Mouse (Mus musculus) CH12.LX (cell line): Measurements from ENCODE around the gene Smtn. TPM values are rescaled to one million over a fixed set of nuclear protein-coding genes. Genes with fewer than 3 reads are reported as not detected.

ENCODE experiments used
- DNase-seq: peaks from one replicate; pipeline ENCODE4 v3.0.0-alpha.2; 2013; ENCODE audit errors: extremely low read depth
- H3K27ac ChIP-seq: 2 replicates; pipeline ENCODE4 v1.5.1; 2012; ENCODE audit warnings: low read depth, mild to moderate bottlenecking, control low read depth, moderate library complexity; ENCODE audit not compliant: insufficient read depth
- H3K27me3 ChIP-seq: replicated peaks from 2 replicates; pipeline ENCODE3; 2012; ENCODE audit warnings: inconsistent platforms
- H3K36me3 ChIP-seq, 2 experiments: replicated peaks in 1 of 2; 2 replicates each; pipeline versions ENCODE3 to v1.6.1; 2012; ENCODE audit warnings: inconsistent platforms in 1 of 2, low read length in 1 of 2, mild to moderate bottlenecking in 1 of 2, mixed read lengths in 1 of 2, moderate library complexity in 1 of 2; ENCODE audit not compliant: control insufficient read depth in 1 of 2, insufficient read depth in 1 of 2
- H3K4me1 ChIP-seq, 2 experiments: 2 replicates each; pipeline ENCODE4 v1.6.1; 2012; ENCODE audit warnings: inconsistent platforms in 1 of 2, moderate library complexity in 1 of 2; ENCODE audit not compliant: insufficient read depth in 2 of 2, control insufficient read depth in 1 of 2
- H3K4me2 ChIP-seq: 2 replicates; pipeline ENCODE4 v1.6.1; 2012; ENCODE audit warnings: low read depth, mild to moderate bottlenecking, control low read depth; ENCODE audit not compliant: poor library complexity, insufficient read depth, severe bottlenecking
- H3K4me3 ChIP-seq, 3 experiments: fragments of 150-350 bp in 1 of 3; sonication (generic) in 1 of 3; replicated peaks in 1 of 3; 2 replicates each; pipeline versions ENCODE3 to v1.5.1; 2011 to 2012; ENCODE audit warnings: low read depth in 2 of 3, low read length in 2 of 3, mild to moderate bottlenecking in 2 of 3, moderate library complexity in 2 of 3, control low read depth in 1 of 3, improper control_type of control experiment in 1 of 3, inconsistent platforms in 1 of 3, mixed read lengths in 1 of 3; ENCODE audit not compliant: poor library complexity in 1 of 3
- H3K79me2 ChIP-seq: replicated peaks from 2 replicates; pipeline ENCODE4 v1.6.1; 2012; ENCODE audit warnings: mild to moderate bottlenecking, moderate library complexity; ENCODE audit not compliant: control insufficient read depth, poor library complexity, insufficient read depth, severe bottlenecking; ENCODE audit errors: extremely low read depth
- H3K9ac ChIP-seq: 2 replicates; pipeline ENCODE4 v1.6.1; 2012; ENCODE audit warnings: low read depth, mild to moderate bottlenecking, control low read depth, moderate library complexity; ENCODE audit not compliant: insufficient read depth
- H3K9me3 ChIP-seq: replicated peaks from 2 replicates; pipeline ENCODE3; 2012; ENCODE audit warnings: low read length, inconsistent platforms, mixed read lengths
- CTCF ChIP-seq, 2 experiments: IDR thresholded peaks in 1 of 2; conservative IDR thresholded peaks in 1 of 2; 2 replicates each; pipeline ENCODE4 v1.5.1; 2011 to 2012; ENCODE audit warnings: low read depth in 2 of 2, low read length in 2 of 2, improper control_type of control experiment in 1 of 2, inconsistent platforms in 1 of 2, mild to moderate bottlenecking in 1 of 2, moderate library complexity in 1 of 2
- ELF1 ChIP-seq: IDR thresholded peaks from 2 replicates; pipeline ENCODE4 v1.6.1; 2014; ENCODE audit warnings: low read depth, mild to moderate bottlenecking, inconsistent platforms, low read length, improper control_type of control experiment
- ETS1 ChIP-seq: conservative IDR thresholded peaks from 2 replicates; pipeline ENCODE4 v1.6.1; 2012; ENCODE audit warnings: low read depth, mild to moderate bottlenecking, inconsistent platforms, low read length, improper control_type of control experiment, moderate library complexity
- JUND ChIP-seq: conservative IDR thresholded peaks from 2 replicates; pipeline ENCODE4 v1.6.1; 2011; ENCODE audit warnings: low read depth, low read length, improper control_type of control experiment
- MAFK ChIP-seq: IDR thresholded peaks from 2 replicates; pipeline ENCODE4 v1.6.1; 2011; ENCODE audit warnings: low read length, improper control_type of control experiment; ENCODE audit not compliant: insufficient replicate concordance
- MAX ChIP-seq: IDR thresholded peaks from 2 replicates; pipeline ENCODE4 v1.6.1; 2011; ENCODE audit warnings: low read length, improper control_type of control experiment
- MAZ ChIP-seq: IDR thresholded peaks from 2 replicates; pipeline ENCODE4 v1.6.1; 2012; ENCODE audit warnings: low read depth, mild to moderate bottlenecking, inconsistent platforms, low read length, improper control_type of control experiment, moderate library complexity
- MXI1 ChIP-seq: IDR thresholded peaks from 2 replicates; pipeline ENCODE4 v1.6.1; 2011; ENCODE audit warnings: mild to moderate bottlenecking, low read depth, low read length, improper control_type of control experiment
- MYC ChIP-seq: IDR thresholded peaks from 2 replicates; pipeline ENCODE4 v1.6.1; 2011; ENCODE audit warnings: low read depth, mild to moderate bottlenecking, improper control_type of control experiment, low read length
- NELFE ChIP-seq: IDR thresholded peaks from 2 replicates; pipeline ENCODE4 v1.6.1; 2011; ENCODE audit warnings: low read depth, low read length, improper control_type of control experiment
- RAD21 ChIP-seq: IDR thresholded peaks from 2 replicates; pipeline ENCODE4 v1.6.1; 2011; ENCODE audit warnings: low read depth, mild to moderate bottlenecking, low read length, improper control_type of control experiment, moderate library complexity
- SIN3A ChIP-seq: IDR thresholded peaks from 2 replicates; pipeline ENCODE4 v1.6.1; 2012; ENCODE audit warnings: low read length, improper control_type of control experiment, inconsistent platforms
- SMC3 ChIP-seq: IDR thresholded peaks from 2 replicates; pipeline ENCODE4 v1.6.1; 2011; ENCODE audit warnings: low read depth, low read length, improper control_type of control experiment
- TCF12 ChIP-seq: IDR thresholded peaks from 2 replicates; pipeline ENCODE4 v1.6.1; 2014; ENCODE audit warnings: low read depth, mild to moderate bottlenecking, inconsistent platforms, low read length, improper control_type of control experiment
- UBTF ChIP-seq: IDR thresholded peaks from 2 replicates; pipeline ENCODE4 v1.6.1; 2012; ENCODE audit warnings: low read depth, mild to moderate bottlenecking, inconsistent platforms, low read length, improper control_type of control experiment, moderate library complexity
- USF1 ChIP-seq: IDR thresholded peaks from 2 replicates; pipeline ENCODE4 v1.6.1; 2014; ENCODE audit warnings: low read depth, mild to moderate bottlenecking, inconsistent platforms, low read length, improper control_type of control experiment
- USF2 ChIP-seq: conservative IDR thresholded peaks from 2 replicates; pipeline ENCODE4 v1.6.1; 2011; ENCODE audit warnings: low read depth, low read length, improper control_type of control experiment
- ZC3H11A ChIP-seq: IDR thresholded peaks from 2 replicates; pipeline ENCODE4 v1.6.1; 2012; ENCODE audit warnings: low read depth, mild to moderate bottlenecking, inconsistent platforms, low read length, improper control_type of control experiment
- ZKSCAN1 ChIP-seq: IDR thresholded peaks from 2 replicates; pipeline ENCODE4 v1.6.1; 2012; ENCODE audit warnings: low read depth, inconsistent platforms, low read length, improper control_type of control experiment, borderline replicate concordance
- ZNF384 ChIP-seq: IDR thresholded peaks from 2 replicates; pipeline ENCODE4 v1.6.1; 2012; ENCODE audit warnings: low read depth, low read length, improper control_type of control experiment, inconsistent platforms
- dilution Hi-C: fragments of 300-500 bp; cut with MboI; formaldehyde crosslinking; loops from 2 replicates; pipeline ENCODE4 v1.14.3; 2020; ENCODE audit warnings: low sequenced_read_pairs; ENCODE audit not compliant: extremely low pct_unique_long_range_greater_than_20kb, extremely low pct_ligation_motif_present
- in situ Hi-C: fragments of 300-500 bp; cut with MboI; formaldehyde crosslinking; loops from 3 replicates; pipeline ENCODE4 v1.14.3; 2019; ENCODE audit warnings: low sequenced_read_pairs, low pct_ligation_motif_present, low pct_unique_long_range_greater_than_20kb, mixed read lengths
- polyA plus RNA-seq: library from polyadenylated mRNA; unstranded; fragments of >175 nt; gene quantifications from 2 replicates; pipeline ENCODE4 v1.2.1, GENCODE M21; 2012; ENCODE audit warnings: low read depth; ENCODE audit not compliant: insufficient read length
- total RNA-seq, 2 experiments: library from RNA; depleted of rRNA; stranded (reverse); fragments of 300-350 nt in 1 of 2; fragments of >200 nt in 1 of 2; gene quantifications; 2 replicates each; pipeline ENCODE4 v1.2.3; 2012 to 2014

Smtn gene
- total and polyA plus RNA-seq, 3 experiments, result 0.58 to 5.3 (median 3.1) TPM

DNA sequence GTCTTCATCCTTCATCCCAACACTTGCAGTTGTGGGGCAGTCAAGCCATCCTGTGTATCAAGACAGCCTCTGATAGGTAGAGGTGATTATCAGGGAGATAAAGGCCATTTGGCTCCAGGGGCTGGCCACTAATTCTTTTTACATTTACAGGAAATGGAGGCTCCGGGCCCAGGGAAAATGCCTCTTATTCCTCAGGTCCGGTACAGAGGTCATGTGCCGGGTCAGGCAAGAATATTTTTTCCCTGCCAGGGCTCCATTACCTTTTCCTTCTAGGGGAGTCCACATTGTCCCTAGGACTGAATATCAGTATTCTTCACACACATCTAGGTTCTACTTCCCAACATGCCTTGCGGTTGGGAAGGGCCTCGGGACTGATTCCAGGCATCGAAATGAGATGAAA, 31.8 kb upstream of the Smtn start:
- Histone ChIP-seq H3K4me1 (peaks cover 4 to 11% of the 10 kb centered on the region in 2 experiments; a peak in 3 of 4 replicates), H3K9ac (no peak overlapping the region), H3K9me3 (peaks cover 7% of the 10 kb centered on the region), H3K36me3 (no peaks in the 10 kb centered on the region), H3K79me2 (no peaks in the 10 kb centered on the region), H3K4me3 (no peak overlapping the region), H3K27me3 (no peaks in the 10 kb centered on the region), H3K27ac (no peak overlapping the region), H3K4me2 (no peak overlapping the region)
- dilution Hi-C loops (no loop called here), in situ Hi-C loops (no loop called here)
- no peak for DNase-seq
- TF ChIP-seq ETS1, result no peak
- TF ChIP-seq ELF1, result no peak
- TF ChIP-seq ZC3H11A, result no peak

- no peak overlapping the region for H3K4me2 ChIP-seq
- dilution Hi-C loops (no loop called here), in situ Hi-C loops (no loop called here)
- no peaks in the 10 kb centered on the region for H3K36me3 ChIP-seq
- H3K4me3 ChIP-seq, result no peak overlapping the region
- DNase-seq, result no peak
- H3K4me1 ChIP-seq, result peaks cover 4 to 11% of the 10 kb centered on the region in 2 experiments; a peak in 3 of 4 replicates
- peaks cover 7% of the 10 kb centered on the region for H3K9me3 ChIP-seq
- no peak for TF ChIP-seq ZC3H11A
- TF ChIP-seq USF1, result no peak
- TF ChIP-seq NELFE, result no peak
- TF ChIP-seq MYC, result no peak
- no peak for TF ChIP-seq SIN3A
- no peak for TF ChIP-seq MAZ
- no peak for TF ChIP-seq SMC3
- no peak for TF ChIP-seq TCF12
- TF ChIP-seq ETS1, result no peak
- TF ChIP-seq MXI1, result no peak
- no peak for TF ChIP-seq MAFK
- no peak for TF ChIP-seq ZNF384
- no peak for TF ChIP-seq MAX
- TF ChIP-seq RAD21, result no peak
- TF ChIP-seq CTCF (conservative IDR thresholded peaks at IDR 0.05 in 1 of 2, IDR thresholded peaks at IDR 0.05 in 1 of 2; ENCODE audit: low read depth in 2 of 2, low read length in 2 of 2), result no peak
- no peak for TF ChIP-seq ZKSCAN1
- TF ChIP-seq UBTF, result no peak
- no peak for TF ChIP-seq JUND
- TF ChIP-seq USF2, result no peak
- TF ChIP-seq, all 38 proteins: peak for 0
- Histone ChIP-seq H3K9ac (no peak overlapping the region), H3K27me3 (no peaks in the 10 kb centered on the region), H3K27ac (no peak overlapping the region), H3K79me2 (no peaks in the 10 kb centered on the region)
Observed at GRCm38 (mm10) chr11:3570321-3570720, 29.9 kb upstream of the Smtn start.
